Mouse (Mus musculus): ENCODE measurements at regions not wholly inside any gene's neighbourhood (a gene's known extent, or its start where the extent isn't known, plus 50 kb on each side); places are given as distances from the start of the nearest gene placed in this dataset.

DNA sequence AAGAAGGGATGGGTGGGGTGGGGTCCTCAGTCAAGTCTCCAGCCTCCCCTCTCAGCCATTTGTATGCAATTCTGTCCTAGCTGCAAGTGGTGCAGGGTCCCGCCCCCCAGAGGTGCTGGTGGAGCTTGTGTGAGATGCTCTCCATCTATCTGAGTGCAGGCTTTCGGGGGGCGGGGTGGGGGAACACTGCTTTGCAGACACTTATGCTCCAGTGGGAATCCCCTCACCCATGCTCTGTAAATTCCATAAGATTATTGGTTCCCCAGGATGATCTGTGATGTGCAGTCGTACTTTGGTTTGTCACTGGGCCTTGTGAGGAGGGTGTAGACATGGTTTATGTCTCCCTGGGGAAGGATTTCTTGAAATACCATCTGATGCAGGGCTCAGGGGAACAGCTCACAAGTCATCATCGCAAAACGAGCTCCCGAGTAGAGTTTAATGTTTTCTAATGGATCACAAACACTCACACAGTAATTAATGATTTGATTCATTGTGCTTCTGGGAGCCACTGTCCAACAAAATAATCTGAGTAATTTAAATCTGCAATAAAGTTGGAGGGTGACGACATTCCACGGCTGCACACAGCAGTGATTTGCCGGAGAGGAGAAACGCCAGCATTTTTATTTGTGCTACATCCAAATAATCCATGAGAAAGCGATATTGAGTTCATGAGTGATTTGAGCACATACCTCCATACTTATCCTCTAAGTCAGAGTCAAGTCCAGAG, 540.3 kb upstream of the Hs6st1 start:
- H3K9ac ChIP-seq = no peak overlapping the region
- ATAC-seq (replicated peaks; ENCODE audit: insufficient number of reproducible peaks, insufficient read depth, low FRiP score, low read depth) = no peak
- H3K4me3 ChIP-seq = no peak overlapping the region
- H3K9me3 ChIP-seq (replicated peaks) = no peaks in the 10 kb centered on the region
- H3K27me3 ChIP-seq = no peaks in the 10 kb centered on the region
- 72% methylated on average over 12 of the region's 12 CpGs for WGBS
- no peak overlapping the region for H3K27ac ChIP-seq
- H3K4me1 ChIP-seq (replicated peaks) = no peaks in the 10 kb centered on the region
- H3K36me3 ChIP-seq = no peaks in the 10 kb centered on the region
- no peak overlapping the region for H3K4me2 ChIP-seq

DNA sequence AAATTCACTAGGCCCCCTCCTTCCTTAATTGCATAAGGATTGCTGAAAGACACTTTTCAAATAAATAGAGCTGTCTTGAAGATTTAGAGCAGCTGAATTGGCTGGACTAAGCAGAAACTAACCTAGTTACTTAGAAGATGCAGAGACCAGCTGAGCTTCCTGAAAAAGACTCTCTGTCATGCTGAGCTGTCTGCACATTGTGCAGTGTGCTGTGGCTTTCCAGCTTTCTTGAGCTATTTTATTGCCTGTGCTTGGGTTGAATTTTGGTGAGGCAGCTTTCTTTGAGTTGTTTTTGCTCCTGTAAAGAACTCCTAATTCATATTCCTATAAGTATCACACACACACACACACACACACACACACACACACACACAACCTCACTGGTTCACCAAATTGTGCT, 532.7 kb upstream of the Hs6st1 start:
- Histone ChIP-seq H3K36me3 (no peaks in the 10 kb centered on the region), H3K4me2 (no peak overlapping the region), H3K27ac (no peak overlapping the region), H3K4me3 (no peak overlapping the region), H3K27me3 (no peaks in the 10 kb centered on the region), H3K9me3 (replicated peaks) (no peaks in the 10 kb centered on the region), H3K4me1 (replicated peaks) (no peaks in the 10 kb centered on the region), H3K9ac (no peak overlapping the region)
- no peak for ATAC-seq (replicated peaks; ENCODE audit: insufficient number of reproducible peaks, insufficient read depth, low FRiP score, low read depth)

DNA sequence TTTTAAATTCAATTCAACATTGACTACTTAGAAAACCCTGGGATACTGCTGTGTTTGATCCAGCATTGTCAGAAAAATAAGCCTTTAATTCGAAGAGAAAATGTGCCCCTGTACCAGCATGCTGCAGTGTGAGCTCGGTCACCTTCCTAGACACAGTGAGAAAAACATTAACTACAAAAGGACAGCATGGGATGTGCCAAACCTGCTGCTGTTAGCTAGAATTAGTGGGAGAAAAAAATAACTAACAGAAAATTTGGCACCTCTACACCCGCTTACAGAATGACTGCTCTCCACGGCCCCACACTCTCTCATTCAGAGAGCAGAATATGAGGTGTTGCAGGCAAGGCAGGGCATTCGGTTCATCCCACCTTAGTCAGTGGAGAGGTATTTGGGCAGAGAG, 531.9 kb upstream of the Hs6st1 start:
- no peak for ATAC-seq (replicated peaks; ENCODE audit: insufficient number of reproducible peaks, insufficient read depth, low FRiP score, low read depth)

DNA sequence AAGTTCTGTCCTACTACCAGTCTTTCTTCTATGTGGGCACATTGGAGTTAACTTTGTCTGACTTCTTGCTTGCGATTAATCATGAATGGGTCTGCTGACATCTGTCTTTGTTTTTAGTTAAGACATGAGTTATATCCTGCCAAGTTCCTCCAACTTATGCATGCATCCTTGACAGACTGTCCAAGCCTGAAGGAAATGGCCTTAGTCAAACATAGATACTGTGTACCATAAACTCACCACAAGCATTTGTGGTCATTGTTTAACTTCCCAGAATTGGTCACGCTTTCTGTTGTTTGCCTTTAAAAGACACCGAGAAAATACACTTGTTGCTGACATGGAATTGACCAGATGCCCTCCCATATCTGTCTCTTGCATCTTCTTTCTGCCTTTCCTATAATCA, 519.4 kb upstream of the Hs6st1 start:
- no peak for ATAC-seq (replicated peaks; ENCODE audit: insufficient number of reproducible peaks, insufficient read depth, low FRiP score, low read depth)
- no peak overlapping the region for H3K9ac ChIP-seq
- WGBS = 69% methylated on average over 3 of the region's 3 CpGs
- no peaks in the 10 kb centered on the region for H3K27me3 ChIP-seq
- H3K4me3 ChIP-seq = no peak overlapping the region
- no peak overlapping the region for H3K27ac ChIP-seq
- no peak overlapping the region for H3K4me2 ChIP-seq
- H3K4me1 ChIP-seq (replicated peaks) = no peaks in the 10 kb centered on the region
- no peaks in the 10 kb centered on the region for H3K9me3 ChIP-seq (replicated peaks)
- no peaks in the 10 kb centered on the region for H3K36me3 ChIP-seq

More for the DNA sequence above, 531.9 kb upstream of the Hs6st1 start:
- WGBS = 82% methylated on average over 5 of the region's 5 CpGs
- Histone ChIP-seq H3K4me2 (no peak overlapping the region), H3K4me1 (replicated peaks) (no peaks in the 10 kb centered on the region), H3K27me3 (no peaks in the 10 kb centered on the region), H3K4me3 (no peak overlapping the region), H3K27ac (no peak overlapping the region), H3K9me3 (replicated peaks) (no peaks in the 10 kb centered on the region), H3K9ac (no peak overlapping the region), H3K36me3 (no peaks in the 10 kb centered on the region)

DNA sequence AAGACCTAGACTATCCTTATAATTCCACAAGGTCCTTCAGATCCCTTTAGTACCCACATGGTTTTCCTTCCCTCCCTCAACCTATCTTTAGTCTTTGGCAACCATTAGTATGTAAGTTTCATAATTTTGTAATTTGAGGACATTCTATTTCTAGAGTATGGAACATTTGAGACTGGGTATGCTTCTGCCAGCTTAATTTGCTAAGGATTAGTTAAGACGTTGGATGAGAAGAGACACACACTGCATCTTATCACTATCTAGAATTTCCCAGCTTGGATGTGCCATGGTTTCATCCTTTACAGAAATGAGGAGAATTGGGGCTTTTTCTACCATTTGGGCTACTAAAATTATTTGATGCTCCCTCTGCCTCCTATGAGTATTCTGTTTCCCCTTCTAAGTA, 516.7 kb upstream of the Hs6st1 start:
- Histone ChIP-seq H3K9me3 (replicated peaks) (no peaks in the 10 kb centered on the region), H3K4me3 (no peak overlapping the region), H3K36me3 (no peaks in the 10 kb centered on the region), H3K27me3 (no peaks in the 10 kb centered on the region), H3K4me1 (replicated peaks) (no peaks in the 10 kb centered on the region), H3K9ac (no peak overlapping the region), H3K4me2 (no peak overlapping the region), H3K27ac (no peak overlapping the region)
- WGBS = 69% methylated on average over 1 of the region's 1 CpGs
- ATAC-seq (replicated peaks; ENCODE audit: insufficient number of reproducible peaks, insufficient read depth, low FRiP score, low read depth) = no peak

DNA sequence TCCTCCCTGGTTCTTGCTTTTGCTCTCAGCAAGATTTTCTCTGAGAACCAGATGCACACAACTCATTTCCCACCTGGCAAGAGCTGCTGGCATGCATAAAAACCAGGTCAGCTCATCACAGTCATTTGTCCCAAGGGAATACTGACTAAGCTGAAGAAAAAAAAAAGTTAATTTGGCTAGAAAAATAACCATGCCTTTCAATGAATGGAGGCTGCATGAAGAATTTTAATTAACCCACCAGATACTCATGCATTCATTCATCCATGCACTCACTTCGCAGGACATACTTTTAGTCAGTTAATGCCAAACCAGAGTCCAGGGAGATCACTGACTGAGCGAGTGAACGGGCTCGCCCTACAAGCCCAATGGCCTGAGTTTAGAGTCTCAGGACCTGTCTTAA, 505.4 kb upstream of the Hs6st1 start:
- H3K27me3 ChIP-seq = no peaks in the 10 kb centered on the region
- no peaks in the 10 kb centered on the region for H3K9me3 ChIP-seq (replicated peaks)
- WGBS = 93% methylated on average over 4 of the region's 4 CpGs
- H3K36me3 ChIP-seq = no peaks in the 10 kb centered on the region
- no peak overlapping the region for H3K4me2 ChIP-seq
- no peak overlapping the region for H3K9ac ChIP-seq
- no peak for ATAC-seq (replicated peaks; ENCODE audit: insufficient number of reproducible peaks, insufficient read depth, low FRiP score, low read depth)
- no peaks in the 10 kb centered on the region for H3K4me1 ChIP-seq (replicated peaks)
- H3K4me3 ChIP-seq = no peak overlapping the region
- H3K27ac ChIP-seq = no peak overlapping the region

DNA sequence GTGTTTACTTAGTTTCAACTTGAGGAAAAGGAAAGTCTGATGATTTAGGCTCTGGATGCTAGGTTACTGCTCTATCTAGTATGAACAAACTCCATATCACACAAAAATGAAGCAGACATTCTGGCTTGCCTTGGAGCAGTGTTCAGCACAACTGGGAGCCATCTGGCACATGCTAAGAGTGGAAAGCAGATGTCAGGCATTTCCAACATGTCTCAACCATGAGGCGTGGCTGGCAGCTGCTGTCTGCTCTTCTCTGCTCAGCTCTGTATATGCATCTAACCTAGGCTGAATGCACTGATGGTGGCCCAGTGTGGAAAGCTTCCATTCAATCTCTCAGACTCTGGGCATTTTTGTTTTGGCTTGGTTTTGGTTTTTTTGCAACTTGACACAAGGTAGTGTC, 493.0 kb upstream of the Hs6st1 start:
- WGBS = 79% methylated on average over 1 of the region's 1 CpGs
- Histone ChIP-seq H3K9ac (no peak overlapping the region), H3K4me3 (no peak overlapping the region), H3K9me3 (replicated peaks) (no peaks in the 10 kb centered on the region; the same call in 1 of the 2 replicates), H3K4me1 (replicated peaks) (no peaks in the 10 kb centered on the region), H3K4me2 (no peak overlapping the region), H3K36me3 (no peaks in the 10 kb centered on the region), H3K27ac (no peak overlapping the region), H3K27me3 (no peaks in the 10 kb centered on the region)
- ATAC-seq (replicated peaks; ENCODE audit: insufficient number of reproducible peaks, insufficient read depth, low FRiP score, low read depth) = no peak

DNA sequence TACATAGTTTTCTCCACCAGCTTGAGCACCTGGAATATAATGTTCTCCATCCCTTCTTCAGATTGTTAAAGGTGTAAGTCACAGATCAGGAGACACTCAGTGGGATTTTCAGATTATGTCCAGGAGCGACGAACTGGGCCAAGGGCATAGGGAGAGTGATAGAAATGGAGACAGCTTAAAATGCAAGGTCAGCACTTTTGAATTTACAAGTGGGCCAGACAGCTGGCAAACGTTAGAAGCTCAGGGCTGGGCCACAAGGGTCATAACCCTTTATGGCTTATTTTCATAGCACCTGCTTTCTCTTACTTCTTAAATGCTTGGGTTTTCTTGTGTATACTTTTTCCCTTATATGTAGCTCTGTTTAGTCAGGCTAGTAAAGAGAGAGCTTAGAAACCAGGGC, 488.8 kb upstream of the Hs6st1 start:
- ATAC-seq (replicated peaks; ENCODE audit: insufficient number of reproducible peaks, insufficient read depth, low FRiP score, low read depth) = no peak
- H3K27me3 ChIP-seq = no peaks in the 10 kb centered on the region
- no peak overlapping the region for H3K4me2 ChIP-seq
- H3K4me3 ChIP-seq = no peak overlapping the region
- no peak overlapping the region for H3K27ac ChIP-seq
- no peaks in the 10 kb centered on the region; the same call in 1 of the 2 replicates for H3K9me3 ChIP-seq (replicated peaks)
- no peaks in the 10 kb centered on the region for H3K36me3 ChIP-seq
- no peak overlapping the region for H3K9ac ChIP-seq
- H3K4me1 ChIP-seq (replicated peaks) = no peaks in the 10 kb centered on the region
- 61% methylated on average over 3 of the region's 3 CpGs for WGBS

- Histone ChIP-seq H3K4me2 (no peak overlapping the region), H3K9ac (no peak overlapping the region), H3K27me3 (no peaks in the 10 kb centered on the region), H3K27ac (no peak overlapping the region), H3K4me1 (replicated peaks) (no peaks in the 10 kb centered on the region), H3K36me3 (no peaks in the 10 kb centered on the region), H3K9me3 (replicated peaks) (no peaks in the 10 kb centered on the region; the same call in 1 of the 2 replicates), H3K4me3 (no peak overlapping the region)
- ATAC-seq (replicated peaks; ENCODE audit: insufficient number of reproducible peaks, insufficient read depth, low FRiP score, low read depth) = no peak
- 47% methylated on average over 4 of the region's 4 CpGs for WGBS
Measured at GRCm38 (mm10) chr1:35579992-35580391, 488.2 kb upstream of the Hs6st1 start.

- Histone ChIP-seq H3K4me3 (no peak overlapping the region), H3K9me3 (replicated peaks) (no peaks in the 10 kb centered on the region; the same call in 1 of the 2 replicates), H3K27ac (no peak overlapping the region), H3K27me3 (no peaks in the 10 kb centered on the region), H3K4me2 (no peak overlapping the region), H3K9ac (no peak overlapping the region), H3K4me1 (replicated peaks) (no peaks in the 10 kb centered on the region), H3K36me3 (no peaks in the 10 kb centered on the region)
- ATAC-seq (replicated peaks; ENCODE audit: insufficient number of reproducible peaks, insufficient read depth, low FRiP score, low read depth) = no peak
- 46% methylated on average over 3 of the region's 3 CpGs for WGBS
Measured at GRCm38 (mm10) chr1:35580474-35580873, 487.7 kb upstream of the Hs6st1 start.

DNA sequence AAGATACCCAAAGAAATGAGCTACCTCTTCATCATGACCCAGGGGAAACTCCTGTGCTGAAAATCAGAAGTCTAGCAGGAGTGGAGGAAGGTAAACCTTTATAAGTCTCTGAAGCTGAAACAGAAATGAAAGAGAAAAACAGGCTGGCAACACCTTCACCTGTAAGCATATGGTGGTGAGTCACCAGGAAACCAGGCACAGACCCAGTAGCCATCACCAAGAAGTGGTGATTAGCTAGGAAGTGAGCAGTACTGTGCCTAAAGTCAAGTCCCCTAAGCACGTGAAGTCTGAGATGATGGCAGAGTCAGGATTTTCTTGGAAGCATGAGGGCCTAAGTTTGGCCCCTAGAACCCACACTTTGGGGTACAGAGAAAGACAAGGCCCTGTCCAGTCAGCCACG, 480.3 kb upstream of the Hs6st1 start:
- H3K4me2 ChIP-seq = no peak overlapping the region
- ATAC-seq (replicated peaks; ENCODE audit: insufficient number of reproducible peaks, insufficient read depth, low FRiP score, low read depth) = no peak
- H3K9me3 ChIP-seq (replicated peaks) = no peaks in the 10 kb centered on the region
- no peak overlapping the region for H3K27ac ChIP-seq
- 73% methylated on average over 2 of the region's 2 CpGs for WGBS
- no peaks in the 10 kb centered on the region for H3K4me1 ChIP-seq (replicated peaks)
- H3K27me3 ChIP-seq = no peaks in the 10 kb centered on the region
- H3K4me3 ChIP-seq = no peak overlapping the region
- H3K9ac ChIP-seq = no peak overlapping the region
- no peaks in the 10 kb centered on the region for H3K36me3 ChIP-seq

GRCm38 (mm10) chr1:35588939-35589338, 479.3 kb upstream of the Hs6st1 start:
- no peak overlapping the region for H3K27ac ChIP-seq
- WGBS = 52% methylated on average over 3 of the region's 3 CpGs
- no peak; the same call in 1 of the 2 replicates for ATAC-seq (replicated peaks; ENCODE audit: insufficient number of reproducible peaks, insufficient read depth, low FRiP score, low read depth)

More at GRCm38 (mm10) chr1:35588939-35589338, 479.3 kb upstream of the Hs6st1 start:
- no peaks in the 10 kb centered on the region for H3K36me3 ChIP-seq
- H3K9ac ChIP-seq = no peak overlapping the region
- H3K27me3 ChIP-seq = no peaks in the 10 kb centered on the region
- no peaks in the 10 kb centered on the region for H3K9me3 ChIP-seq (replicated peaks)
- no peaks in the 10 kb centered on the region for H3K4me1 ChIP-seq (replicated peaks)
- no peak overlapping the region for H3K4me2 ChIP-seq
- no peak overlapping the region for H3K4me3 ChIP-seq

All from heart, embryonic 15.5 days (tissue).